Mouse (Mus musculus): ENCODE data around the gene Milr1. TPM values are rescaled to one million over a fixed set of nuclear protein-coding genes. Genes with fewer than 3 reads are reported as not detected.

Milr1 gene
- 8.7 TPM for polyA plus RNA-seq (2017; shearing (Covaris generic))

DNA sequence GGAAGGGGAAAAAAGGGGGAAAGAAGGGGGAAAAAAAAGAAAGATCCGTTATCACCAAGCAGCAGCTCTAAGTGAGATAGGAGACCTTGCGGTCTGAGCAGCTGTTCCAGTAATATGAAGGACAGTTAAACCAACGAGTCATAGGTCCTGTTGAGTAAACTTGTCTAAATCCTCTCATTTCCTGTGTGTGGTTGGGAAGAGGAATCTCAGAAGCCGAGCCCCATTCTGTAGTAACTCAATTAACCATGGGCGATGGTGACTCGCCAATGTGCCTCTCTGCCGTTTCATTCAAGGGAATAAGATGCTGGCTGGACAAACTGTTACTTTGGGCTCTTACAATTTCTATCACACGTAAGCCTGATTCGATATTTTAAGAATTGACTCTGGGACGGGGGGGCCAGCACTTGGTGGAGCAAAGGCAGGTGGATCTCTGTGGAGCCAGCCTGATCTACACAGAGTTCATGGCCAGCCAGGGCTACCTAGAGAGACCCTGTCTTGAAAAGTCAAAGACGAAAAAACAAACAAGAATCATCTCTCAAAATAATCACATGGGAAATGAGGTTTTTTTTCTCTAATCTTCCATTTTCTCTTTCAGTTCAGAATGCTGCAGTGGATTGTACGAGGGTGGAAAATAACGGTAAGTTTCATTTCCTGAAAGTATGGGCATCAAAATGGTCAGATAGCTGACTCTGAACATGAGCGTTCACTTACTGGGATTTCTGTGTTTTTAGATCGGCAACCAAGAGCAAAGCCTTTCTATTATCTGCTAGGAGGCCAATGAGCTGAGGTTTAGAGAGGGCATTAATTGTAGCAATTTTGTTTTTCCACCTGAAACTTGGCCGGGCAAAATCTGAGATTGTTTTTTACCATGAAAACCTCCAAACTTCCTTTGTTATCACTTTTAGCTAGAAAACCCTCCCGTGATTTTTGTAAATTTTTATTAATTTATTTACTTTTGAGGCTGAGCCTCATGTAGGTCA is at the start of gene Milr1:
Milr1 (plus strand) TSS at position 188 of the 980 bp plus-strand sequence.

DNA sequence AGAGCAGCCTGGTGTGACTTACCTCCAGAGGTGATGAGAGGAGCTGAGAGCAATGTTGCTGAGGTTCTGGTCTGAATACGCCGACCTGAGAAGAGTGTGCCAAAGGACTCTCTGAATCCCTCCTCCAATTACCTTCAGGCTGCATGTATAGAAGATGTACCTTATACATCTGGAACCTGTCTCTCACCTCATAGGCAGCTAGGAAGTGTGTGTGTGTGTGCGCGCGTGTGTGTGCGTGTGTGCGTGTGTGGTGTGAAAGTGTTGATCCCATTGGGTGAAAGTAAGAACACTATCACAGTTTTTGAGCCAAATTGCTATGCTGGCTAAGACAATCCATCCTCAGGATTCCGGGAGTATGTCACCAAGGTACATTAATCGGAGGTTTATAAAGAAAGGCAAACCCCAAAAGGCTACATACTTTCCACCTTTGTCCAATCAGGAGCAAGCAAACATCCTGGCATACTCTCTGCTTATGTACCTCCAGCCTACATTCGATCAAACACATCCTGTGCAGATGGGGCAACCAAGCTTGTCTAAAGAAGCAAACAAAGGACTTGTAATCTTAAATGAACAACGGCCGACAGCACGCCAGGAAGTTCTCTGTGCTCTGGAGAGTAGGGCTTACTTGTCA is 790 bp upstream of the Milr1 start, which contains the start of gene Pecam1:
Pecam1 (minus strand) TSS at position 508 of the 631 bp plus-strand sequence.

DNA sequence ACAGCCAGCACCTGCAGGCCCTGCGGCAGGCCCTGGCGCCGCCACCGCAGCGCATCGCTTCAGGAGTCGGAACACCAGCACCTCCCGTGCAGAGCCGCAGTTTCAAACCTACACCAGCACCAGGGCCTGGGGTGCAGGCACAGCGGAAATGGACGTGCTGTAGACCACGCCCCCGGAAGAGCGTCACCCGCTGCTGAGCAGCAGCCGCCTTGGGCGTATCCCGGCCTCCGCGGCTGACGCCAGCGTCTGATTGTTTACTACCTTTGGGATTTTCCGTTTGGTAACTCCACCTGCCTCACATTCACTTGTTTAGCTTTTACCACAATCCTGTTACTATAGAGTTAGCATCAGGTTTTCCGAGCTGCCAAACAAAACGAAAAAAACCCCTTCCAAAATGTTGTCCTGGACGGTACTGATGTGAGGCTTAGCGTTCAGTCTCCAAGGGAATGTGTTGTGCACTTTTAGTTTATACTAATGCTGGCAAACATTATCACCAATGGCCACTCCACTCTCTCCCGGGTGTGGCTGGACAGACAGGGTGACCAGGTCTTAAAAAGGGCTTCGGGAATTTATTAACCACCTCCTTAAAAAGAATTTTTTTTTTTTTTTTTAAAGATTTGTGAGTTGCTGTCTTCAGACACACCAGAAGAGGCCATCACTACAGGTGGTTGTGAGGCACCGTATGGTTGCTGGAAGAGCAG is 28.5 kb downstream of the Milr1 start, which contains the start of gene Polg2:
Polg2 (minus strand) TSS at position 150 of the 701 bp plus-strand sequence.

DNA sequence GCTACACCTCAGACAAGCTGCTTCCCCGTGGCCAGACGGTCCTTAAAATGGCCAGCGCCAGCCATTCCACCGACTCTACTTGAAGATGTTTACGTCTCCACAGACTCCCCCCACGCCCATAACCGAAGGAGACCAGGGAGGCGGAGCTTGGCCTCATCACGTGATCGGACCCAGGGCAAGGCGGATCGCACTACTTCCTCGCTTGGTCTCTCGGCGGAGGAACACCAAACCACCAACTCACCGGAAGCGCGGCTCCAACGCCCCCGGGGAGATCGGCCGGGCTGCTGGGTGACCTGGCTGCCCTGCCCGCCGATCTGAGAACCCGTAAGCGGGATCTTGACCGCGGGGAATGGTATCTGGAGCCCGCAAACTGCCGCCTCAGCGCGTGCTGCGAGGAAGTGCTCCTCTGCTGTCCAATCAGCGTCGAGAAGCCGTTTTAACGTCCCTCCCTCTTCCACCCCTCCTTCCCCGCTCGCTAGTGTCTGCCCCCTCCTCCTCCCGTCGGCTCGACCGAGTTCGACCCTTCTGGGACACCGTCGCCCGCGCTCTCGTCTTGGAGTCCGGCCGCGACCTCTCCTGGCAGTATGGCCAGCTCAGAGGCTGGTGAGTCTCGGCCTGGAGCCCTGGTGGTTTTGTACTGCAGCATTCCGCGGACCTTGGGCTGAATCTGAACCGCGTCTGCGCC is 37.9 kb downstream of the Milr1 start, which contains the start of the genes Ddx5 and Cep95:
Ddx5 (minus strand) TSS at position 411 of the 685 bp plus-strand sequence.
Cep95 (plus strand) TSS at position 478 of the 685 bp plus-strand sequence.

Other genes starting within 250 kb of the Milr1 start
- gene Tex2, start 137.8 kb upstream of the Milr1 start, polyA plus RNA-seq (2017; shearing (Covaris generic)), result 88.4 TPM
- 179 TPM for gene Pecam1, start 598 bp upstream of the Milr1 start, polyA plus RNA-seq (2017; shearing (Covaris generic))
- 145 TPM for gene Polg2, start 28.3 kb downstream of the Milr1 start, polyA plus RNA-seq (2017; shearing (Covaris generic))
- 1,164 TPM for gene Ddx5, start 38.0 kb downstream of the Milr1 start, polyA plus RNA-seq (2017; shearing (Covaris generic))
- 38.8 TPM for gene Cep95, start 38.0 kb downstream of the Milr1 start, polyA plus RNA-seq (2017; shearing (Covaris generic))
- gene Smurf2, start 169.5 kb downstream of the Milr1 start, polyA plus RNA-seq (2017; shearing (Covaris generic)), result 38.6 TPM
- gene Kpna2, start 248.3 kb downstream of the Milr1 start, polyA plus RNA-seq (2017; shearing (Covaris generic)), result 49.6 TPM